Mouse (Mus musculus): ENCODE results near the gene Cmya5.
"Not testable (repeated sequence)": the region's sequence is repeated elsewhere in the genome, so short reads cannot be mapped to it uniquely, and the experiment has no call there.

Cmya5 gene

DNA sequence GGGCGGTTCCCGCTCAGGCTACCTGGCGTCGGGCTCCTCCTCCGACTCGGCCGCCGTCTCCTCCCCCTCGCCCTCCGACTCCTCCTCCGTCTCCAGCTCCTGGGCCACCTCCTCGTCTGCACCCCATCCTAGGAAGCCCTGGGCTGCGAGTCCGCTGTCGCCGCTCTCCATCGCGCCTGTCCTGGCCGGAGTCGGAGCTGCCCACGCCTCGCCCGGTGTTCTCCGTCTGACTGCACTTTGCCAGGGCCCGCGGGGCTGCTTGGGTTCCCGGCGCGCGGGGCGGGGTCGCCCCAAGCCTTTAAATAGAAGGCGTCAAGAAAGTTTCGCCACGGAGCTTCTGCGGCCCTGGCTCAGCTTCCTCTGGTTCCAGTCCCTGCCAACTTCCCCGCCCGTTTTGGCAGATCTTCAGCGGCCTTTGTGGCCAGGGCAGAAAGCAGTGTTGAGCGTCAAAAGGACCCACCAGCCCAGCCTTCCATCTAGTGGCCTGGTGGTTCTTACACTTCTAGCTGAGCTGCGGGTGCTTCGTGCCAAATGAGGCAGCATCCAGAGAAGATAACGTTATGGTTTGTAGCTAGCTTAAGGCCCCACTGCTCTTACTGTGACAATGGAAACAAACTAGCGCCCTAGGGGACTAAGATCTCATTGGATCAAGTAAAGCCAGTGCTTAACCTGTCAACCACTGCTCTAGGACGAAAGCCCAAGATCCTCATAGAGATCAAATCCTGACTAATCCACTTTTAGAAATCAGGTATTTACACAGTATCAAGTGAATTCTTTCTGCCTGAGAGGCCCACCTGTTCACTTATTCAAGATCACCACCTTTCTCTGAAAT, at the start of gene Cmya5:
TSS of gene Cmya5 (minus strand) at position 389 of the 832 bp plus-strand sequence.
- DNase-seq (ENCODE audit: low spot score), result peak; percentile 69

DNA sequence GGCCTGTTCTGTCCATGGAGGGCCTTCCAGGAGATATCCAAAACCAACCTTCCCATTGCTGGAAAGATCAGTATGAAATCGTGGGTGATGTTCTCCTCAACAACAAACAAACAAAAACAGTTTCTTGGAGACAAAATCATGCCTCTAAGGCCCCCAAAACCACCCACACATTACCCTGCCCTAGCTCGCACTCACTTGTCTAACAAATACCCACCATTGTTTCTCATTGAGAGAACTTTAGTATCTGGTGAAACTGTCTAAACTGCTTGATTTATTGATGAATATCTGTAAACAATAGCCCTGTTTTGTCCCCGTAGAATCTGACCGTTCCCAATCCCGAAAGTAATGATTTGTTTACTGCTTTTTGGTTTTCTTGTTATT, 48.1 kb upstream of the Cmya5 start:
- no peak for DNase-seq (ENCODE audit: low spot score)

DNA sequence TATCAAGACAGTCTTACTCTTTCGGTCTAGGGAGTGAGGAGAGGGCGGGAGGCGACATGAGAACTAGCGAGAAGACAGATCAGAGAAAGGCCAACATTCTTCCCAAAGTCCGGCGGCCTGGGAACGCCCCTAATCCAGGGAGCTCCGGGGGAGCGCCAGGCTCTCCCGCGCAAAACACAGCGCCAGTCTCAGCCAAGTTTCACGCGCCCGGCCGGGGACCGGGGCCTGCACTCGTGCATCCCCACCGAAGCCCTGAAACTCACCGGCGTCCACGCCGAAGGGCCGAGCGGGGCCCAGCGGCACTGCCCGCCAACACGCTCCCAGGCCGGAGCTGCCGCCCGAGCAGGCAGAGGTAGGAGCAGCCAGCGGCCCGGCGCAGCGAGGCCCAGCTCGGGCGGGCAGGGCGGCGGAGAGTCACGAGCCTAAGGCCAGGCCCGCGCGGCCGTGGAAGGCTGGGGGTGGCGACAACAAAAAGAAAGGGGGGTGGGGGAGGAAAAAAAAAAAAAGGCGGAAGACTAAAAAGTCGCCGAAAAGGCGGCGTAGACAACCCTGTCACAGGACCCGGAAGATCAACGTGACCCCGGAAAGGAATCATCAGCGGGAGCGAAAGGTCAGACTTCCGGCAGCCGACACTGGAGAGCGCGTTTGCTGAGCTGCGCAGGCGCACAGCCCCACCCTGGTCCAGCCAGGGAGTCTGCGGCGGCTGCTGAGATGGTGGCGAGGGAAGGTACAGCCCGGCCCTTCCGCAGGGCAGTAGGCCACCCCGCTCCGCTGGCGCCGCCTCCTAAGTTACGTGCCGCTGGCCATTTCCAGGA, 47.5 kb upstream of the Cmya5 start, which contains the start of gene Tent2:
TSS of gene Tent2 (minus strand) at position 555 of the 815 bp plus-strand sequence.
- DNase-seq (ENCODE audit: low spot score), result peak; percentile 87

DNA sequence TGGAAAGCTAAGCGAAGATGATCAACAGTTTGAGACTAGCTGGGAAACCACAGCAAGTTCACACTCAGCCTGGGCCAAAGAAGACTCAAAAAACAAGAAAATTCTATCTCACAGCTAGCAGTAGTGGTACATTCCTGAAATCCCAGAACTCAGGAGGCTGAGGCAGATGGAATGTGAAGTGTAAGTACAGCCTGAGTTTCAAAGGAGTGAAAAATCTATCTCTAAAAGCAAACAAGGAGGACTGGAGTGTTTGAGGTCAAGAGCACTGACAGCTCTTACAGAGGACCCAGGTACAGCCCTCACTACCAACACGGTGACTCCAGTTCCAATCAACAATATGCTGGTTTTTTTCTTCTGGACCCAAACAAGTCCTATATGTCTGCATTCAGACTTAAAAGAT, 44.9 kb upstream of the Cmya5 start:
- no peak for DNase-seq (ENCODE audit: low spot score)

DNA sequence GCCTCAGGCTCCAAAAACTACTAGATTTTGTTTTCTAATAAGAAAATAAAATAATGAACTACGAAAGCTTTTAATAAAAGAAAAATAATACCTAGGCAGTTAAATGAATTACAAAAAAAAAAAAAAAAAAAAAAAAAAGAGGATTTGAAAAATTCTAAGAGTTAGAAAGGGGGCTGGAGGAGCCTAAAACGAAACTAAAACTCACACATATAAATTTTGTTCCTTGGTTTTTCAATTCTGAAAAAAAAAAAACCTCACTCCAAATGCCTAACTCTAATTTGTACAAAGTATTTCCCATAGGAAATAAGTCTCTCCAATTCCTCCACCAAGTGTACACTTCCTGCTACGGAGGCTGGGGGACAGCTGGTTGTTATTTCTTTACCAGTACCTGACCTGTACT, 44.2 kb upstream of the Cmya5 start:
- DNase-seq (ENCODE audit: low spot score), result no peak

DNA sequence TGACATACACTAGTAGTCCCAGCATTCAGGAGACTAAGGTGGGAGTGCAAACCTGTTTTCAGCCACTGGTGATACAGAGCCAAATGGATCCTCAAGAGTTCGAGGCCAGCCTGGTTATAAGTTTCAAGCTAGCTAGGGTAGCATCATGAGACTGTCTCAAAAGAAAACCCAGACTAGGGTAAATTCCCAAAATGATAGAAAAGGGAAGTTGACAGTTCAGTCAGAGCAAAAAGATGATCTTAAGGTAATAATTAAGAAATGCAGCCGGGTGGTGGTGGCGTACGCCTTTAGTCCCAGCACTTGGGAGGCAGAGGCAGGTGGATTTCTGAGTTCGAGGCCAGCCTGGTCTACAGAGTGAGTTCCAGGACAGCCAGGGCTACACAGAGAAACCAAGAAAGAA, 43.3 kb upstream of the Cmya5 start:
- not testable (repeated sequence) for DNase-seq (ENCODE audit: low spot score)

DNA sequence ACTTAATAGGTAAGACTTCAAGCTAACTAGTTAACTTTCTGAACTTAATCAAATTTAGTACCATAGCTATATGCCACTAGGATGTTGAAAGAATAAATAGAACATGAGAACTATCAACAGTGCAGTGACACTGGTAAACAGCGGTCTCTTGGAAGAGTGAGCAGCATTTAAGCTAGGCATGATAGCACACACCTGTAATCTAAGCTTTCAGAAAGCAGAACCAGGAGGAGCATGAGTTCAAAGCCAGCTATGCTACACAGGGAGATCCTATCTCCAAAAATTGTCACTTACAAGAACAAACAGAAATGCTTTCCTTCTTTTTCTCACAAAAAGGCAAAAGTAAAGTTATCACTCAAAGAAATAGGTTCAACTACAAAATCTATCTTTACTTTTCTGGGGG, 35.8 kb upstream of the Cmya5 start:
- no peak for DNase-seq (ENCODE audit: low spot score)

DNA sequence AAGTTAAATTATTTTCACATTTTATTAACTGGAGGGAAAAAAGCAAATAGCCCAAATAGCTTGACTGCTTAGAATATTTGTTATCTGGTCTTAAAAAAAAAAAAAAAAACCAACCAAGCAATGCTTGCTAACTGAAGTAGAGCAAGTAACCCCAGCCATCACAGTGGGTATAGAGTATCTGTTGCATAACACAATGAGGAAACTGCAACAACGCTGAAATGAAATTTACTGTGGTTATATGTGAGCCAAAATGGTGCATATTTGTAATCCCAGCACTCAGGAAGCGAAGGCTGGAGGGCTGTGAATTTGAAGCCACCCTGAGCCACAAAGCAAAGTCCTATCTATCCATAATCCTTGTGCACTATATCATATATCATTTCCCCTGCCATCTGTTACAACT, 35.0 kb upstream of the Cmya5 start:
- DNase-seq (ENCODE audit: low spot score), result no peak

DNA sequence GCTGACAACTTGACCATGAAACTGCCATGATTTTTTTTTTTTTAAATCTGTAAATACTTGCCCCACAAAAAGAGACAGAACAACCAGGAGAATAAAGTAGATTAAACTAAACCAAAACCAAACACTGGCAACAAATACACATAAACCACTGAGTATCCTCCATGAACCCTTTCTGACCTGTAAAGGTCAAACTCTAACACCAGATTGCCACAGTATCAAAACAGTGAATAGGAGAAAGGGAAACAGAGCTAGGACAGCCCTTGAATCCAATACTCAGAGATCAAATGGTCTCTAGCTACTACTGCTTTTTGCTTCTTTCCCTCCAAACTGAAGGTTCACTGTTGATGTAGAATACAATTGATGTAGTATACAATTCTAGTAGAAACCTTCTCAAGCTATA, 33.0 kb upstream of the Cmya5 start:
- DNase-seq (ENCODE audit: low spot score), result no peak

DNA sequence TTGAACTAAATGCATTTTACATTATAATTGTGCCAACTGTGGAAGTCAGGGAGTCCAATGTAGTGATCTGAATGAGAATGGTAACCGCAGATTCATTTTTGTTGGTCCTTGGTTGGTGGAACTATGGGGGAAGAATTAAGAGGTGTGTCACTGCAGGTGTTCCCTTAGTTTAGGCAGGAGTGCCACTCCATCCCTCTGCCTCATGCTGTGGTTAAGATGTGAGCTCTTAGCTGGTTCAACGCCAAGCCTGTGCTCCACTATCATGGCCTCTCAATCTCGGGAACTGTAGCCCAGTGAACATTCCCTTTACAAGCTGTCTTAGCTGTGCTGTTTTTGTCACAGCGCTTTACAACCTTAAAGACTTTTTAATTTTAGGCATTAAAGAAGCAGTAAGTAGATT, 18.8 kb upstream of the Cmya5 start:
- no peak for DNase-seq (ENCODE audit: low spot score)

DNA sequence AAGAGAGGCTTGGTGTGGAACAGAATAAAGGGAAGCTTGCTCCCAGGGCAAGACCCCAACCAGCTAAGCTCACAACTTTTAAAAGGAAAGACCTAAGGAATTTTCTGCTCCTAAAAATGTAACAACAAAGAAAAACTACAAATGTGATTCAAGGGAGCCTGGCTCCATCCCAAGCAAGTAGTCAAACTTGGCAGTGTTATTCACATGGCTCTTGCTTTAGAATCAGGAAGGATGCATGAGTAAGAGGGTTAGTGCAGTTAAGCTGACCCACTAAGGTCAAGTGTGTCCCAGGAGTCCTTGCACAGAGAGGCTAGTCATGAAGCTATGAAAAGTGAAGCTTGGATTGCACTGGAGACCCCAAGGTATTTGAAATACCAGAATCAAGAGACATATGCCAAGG, 17.9 kb upstream of the Cmya5 start:
- no peak for DNase-seq (ENCODE audit: low spot score)

DNA sequence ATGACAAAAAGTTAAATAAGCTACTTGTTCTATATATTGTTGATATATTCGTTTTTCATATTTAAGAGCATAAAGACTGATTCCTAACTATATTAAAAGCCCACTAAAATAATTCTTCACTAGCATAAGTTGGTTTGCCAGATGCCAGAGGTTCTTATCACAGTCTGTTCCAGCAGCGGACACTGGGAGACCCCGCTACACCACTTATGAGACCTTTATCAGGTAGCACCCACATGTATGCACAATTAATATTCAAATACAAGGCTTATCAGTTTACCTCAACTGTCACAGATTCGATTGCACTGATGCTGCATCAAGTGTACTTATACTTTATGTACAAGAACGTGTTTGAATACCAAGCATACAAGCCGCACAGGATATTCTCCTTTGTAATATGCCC, 13.7 kb upstream of the Cmya5 start:
- no peak for DNase-seq (ENCODE audit: low spot score)

DNA sequence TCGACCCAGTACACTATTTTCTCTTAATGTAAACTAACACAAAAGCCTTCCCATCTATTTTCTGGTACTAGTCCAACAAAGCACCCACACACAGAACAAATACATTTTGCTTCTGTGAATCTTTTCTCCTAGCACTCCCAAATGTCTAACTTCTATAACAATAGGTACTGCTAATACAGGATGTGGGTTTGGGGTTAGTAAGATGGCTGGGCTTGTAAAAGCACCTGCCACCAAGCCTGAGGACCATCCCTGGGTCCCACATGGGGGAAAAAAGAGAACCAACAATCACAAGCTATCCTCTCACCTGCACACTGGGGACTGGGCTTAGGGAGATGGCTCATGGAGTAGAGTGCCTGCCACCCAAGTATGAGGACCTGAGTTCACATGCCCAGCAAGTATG, 8.8 kb upstream of the Cmya5 start:
- no peak for DNase-seq (ENCODE audit: low spot score)

DNA sequence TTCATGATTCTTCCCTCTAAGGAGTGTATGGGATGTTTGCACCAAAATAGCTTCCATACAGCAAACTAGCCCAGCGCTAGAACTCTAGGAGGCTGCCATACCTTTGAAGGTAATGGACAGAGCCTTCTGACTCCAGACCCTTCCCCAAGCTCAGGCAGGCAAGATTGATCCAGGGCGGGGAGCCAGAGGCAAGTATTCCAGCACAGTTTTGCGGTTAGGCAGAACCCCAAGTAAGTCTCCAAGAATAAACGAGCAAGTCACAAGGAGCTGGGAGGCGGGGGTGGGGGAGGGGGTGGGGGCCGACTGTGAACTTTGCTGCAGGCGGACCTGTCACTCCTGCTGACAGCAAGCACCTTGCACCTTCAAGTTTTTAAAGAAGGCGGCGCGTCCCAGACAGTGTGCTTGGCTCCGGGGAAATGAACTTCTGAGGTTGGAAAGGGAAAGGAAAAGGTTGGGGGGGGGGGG, 673 bp downstream of the Cmya5 start:
- no peak for DNase-seq (ENCODE audit: low spot score)

DNA sequence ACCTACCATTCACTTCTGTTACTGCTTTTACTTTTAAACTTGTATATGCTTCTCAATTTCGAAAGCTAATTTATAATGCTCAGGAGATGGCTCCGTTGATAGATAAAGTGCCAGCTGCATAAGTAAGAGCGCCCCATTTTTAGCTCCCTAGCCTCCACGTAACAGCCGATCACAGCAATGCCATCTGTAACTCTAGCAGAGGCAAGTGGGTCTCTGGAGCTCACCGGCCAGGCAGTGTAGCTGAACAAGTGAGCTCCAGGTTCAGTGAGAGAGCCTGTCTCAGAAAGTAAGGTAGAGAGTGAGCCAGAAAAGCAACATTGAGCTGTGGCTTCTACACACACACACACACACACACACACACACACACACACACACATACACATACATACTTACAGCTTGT, 3.3 kb downstream of the Cmya5 start:
- DNase-seq (ENCODE audit: low spot score), result no peak

DNA sequence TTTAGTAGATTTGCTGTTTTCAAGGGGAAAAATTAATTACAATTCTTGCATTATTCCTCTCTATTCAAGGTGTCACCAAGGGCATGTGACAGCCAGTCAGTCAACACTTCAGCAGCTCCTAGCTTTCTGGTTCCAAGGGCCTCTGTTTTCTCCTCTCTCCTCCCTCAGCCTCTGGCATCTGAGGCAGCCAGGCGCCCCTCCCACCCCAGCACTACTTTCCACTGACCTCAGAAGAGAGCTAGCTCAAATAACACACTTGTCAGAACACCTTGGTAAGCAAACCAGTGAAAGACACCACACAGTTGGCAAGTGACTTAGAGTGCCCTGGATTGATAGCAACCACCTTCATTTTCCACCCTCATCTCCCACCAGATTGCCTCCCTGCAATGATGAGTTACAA, 6.5 kb downstream of the Cmya5 start:
- no peak for DNase-seq (ENCODE audit: low spot score)

DNA sequence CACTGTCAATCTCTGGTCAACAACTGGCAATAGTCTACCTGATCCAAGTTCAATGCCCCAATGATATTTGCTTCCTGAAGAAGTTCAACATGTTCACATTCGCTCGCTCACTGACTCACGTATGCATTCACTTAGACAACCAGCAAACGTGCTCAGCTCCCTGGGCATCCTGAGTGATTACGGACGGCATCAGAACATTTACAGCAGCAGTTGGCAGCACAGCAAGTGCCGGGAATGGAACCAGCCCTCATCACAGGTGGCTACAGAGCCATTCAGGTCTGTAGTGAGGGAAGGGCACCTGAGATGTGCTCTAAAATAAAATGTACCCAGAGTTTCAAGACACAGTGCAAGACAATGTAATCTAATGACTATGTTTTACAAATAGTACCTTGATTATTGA, 7.4 kb downstream of the Cmya5 start:
- no peak for DNase-seq (ENCODE audit: low spot score)

DNA sequence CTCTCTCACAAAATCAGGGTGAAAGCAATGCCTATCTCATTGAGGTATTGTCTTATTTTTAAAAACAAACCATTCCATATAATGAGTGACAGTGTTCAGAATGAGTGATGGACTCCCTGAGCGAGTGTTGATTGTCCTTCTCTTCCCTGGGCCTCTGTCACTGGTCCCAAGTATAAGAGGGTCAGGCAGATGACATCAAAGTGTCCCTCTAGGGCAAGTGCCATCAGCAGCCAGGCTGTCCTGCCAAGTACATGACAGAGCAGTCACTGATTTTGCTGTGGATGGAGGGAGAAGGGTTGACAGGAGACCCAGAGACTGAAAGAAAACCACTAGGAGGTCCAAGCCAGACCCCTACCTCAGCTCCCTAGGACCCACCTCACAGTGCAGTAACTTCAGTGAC, 8.3 kb downstream of the Cmya5 start:
- DNase-seq (ENCODE audit: low spot score), result no peak

DNA sequence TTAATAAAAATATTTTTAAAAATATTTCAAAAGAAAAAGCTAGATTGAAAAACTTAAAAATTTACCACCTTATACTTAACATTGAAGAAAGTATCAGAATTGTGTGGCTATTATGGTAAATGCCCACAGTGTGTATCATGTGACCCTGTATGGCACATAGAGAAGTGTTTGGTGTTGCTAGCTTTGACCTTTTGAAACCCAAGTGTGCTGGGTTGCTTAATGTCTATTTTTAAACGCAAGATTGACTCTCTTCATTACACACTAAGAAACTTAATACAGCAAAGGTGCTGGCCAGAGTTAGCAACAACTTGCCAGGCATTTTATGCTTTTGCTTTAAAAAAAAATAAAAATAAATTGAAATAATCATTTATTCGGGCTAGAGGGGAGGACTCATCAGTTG, 9.0 kb downstream of the Cmya5 start:
- no peak for DNase-seq (ENCODE audit: low spot score)

DNA sequence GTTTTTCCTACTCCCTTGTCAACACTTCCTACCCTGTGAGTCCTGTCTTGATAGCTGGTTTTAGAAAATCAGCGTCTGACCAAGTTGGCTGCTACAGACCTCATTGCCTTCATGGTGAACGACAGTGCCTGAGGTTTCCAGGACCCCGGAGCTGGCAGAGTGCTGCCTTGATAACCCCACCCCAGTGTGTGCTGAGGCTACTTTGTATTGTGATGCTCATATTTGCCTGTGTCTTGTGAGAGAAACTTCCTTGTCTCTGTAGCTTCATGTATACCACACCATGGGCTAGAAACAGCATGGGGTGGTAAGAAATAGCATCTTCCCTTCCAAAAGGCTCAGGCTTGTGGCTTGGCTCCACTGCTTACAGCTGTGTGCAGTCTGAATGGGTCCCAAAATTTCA, 13.8 kb downstream of the Cmya5 start:
- DNase-seq (ENCODE audit: low spot score), result no peak

DNA sequence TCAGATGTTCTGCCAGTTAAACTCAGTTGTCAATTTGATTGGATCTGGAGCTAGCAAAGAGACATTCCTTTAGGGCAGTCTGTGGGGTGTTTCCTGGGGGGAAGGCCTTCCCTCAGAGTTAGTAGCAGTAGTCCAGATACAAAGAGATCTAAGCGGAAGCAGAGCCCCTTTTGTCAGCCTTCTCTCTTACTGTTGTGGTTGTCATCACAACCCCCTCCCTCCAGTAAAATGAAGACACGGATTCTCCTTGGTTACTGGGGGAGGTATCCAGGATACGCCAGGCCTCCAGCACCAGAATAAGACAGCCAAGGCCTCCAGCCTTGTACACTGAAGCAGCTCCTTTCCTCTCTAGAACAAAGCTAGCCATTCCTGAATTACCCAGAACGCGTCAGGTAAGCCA, 15.6 kb downstream of the Cmya5 start:
- DNase-seq (ENCODE audit: low spot score), result no peak

DNA sequence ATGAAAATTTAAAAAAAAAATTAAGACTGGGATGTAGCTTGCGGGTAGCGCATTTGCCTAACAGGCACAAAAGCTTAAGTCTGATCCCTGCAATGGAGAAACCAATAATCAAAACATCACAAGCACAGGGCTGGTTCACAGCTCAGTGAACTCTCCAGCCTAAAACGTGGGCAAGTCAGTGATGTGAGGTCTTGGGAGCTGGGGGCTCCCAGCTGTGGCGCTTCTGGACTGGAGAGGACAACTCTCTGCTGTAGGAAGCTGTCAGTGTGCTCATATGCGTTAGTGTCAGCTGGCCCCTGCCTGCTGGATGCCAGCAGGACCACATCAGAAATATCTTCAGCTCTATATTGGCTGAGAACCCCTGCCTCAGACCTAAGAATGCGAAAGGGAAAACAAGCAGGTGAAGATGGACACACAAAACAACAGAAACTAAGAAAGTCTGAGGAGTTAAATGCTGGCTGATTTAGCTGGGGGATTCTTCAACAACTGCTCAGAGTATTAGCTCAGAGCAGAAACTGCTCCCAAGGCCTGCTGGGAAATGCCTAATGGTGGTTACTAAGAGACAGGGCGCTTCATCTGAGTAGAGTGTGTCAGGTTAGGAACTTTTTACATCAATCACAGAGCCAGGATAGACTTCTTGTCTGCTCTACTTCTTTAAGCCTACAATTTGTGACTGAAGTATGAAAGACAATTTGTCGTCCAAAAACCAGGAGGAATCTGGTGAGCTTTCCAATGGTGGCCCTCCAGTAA, 16.2 kb downstream of the Cmya5 start:
- DNase-seq (ENCODE audit: low spot score), result no peak

DNA sequence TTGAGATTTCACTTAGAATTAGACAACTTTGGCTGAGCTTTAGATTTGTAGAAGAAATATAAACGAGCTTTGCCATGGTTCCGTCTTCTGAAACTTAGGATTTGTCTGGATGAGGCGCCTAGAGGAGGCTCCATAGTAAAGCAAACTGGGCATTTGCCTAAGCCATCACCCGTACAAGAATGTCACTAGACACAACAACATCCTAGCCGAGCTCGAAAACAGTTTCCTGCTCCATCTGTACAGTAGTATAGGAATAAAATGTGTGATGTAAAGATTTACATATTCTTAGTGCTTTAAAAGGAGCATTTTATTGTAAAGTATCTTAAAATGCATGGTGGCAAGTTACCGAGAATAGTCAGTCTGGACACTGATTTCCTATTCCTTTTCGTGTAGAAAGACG, 22.2 kb downstream of the Cmya5 start:
- DNase-seq (ENCODE audit: low spot score), result no peak
